Mouse (Mus musculus): Measurements from ENCODE around the gene Ube2s. TPM values are rescaled to one million over a fixed set of nuclear protein-coding genes. Genes with fewer than 3 reads are reported as not detected.
A peak's percentile ranks its signal among the peaks of the same experiment; 100 is the strongest.

Ube2s gene
- total and polyA plus RNA-seq, 3 experiments: 341 to 740 TPM; not detected in 1

GRCm38 (mm10) chr7:4782130-4782529 lies 30.3 kb downstream of the Ube2s start:
- H3K4me1 ChIP-seq (ENCODE audit: control insufficient read depth in 1 of 2, insufficient read depth in 2 of 2, low read length in 2 of 2): peaks cover 0 to 10% of the 10 kb centered on the region in 2 experiments; a peak in 2 of 4 replicates

GRCm38 (mm10) chr7:4779921-4780320 lies 32.5 kb downstream of the Ube2s start:
- Histone ChIP-seq H3K9me3 (replicated peaks; ENCODE audit: insufficient read depth, low read length) (no peaks in the 10 kb centered on the region), H3K4me3 (ENCODE audit: control insufficient read depth in 1 of 2, insufficient read depth in 1 of 2, low read depth in 2 of 2, low read length in 2 of 2) (no peak overlapping the region), H3K9ac (ENCODE audit: control insufficient read depth, low read depth, low read length, poor library complexity, severe bottlenecking) (no peak overlapping the region), H3K79me2 (ENCODE audit: control insufficient read depth, insufficient read depth, low read length, poor library complexity) (no peaks in the 10 kb centered on the region), H3K36me3 (ENCODE audit: control insufficient read depth in 1 of 2, insufficient read depth in 2 of 2, low read length in 2 of 2) (no peaks in the 10 kb centered on the region; a peak in 1 of 4 replicates), H3K4me1 (ENCODE audit: control insufficient read depth in 1 of 2, insufficient read depth in 2 of 2, low read length in 2 of 2) (peaks cover 0 to 12% of the 10 kb centered on the region in 2 experiments; a peak in 1 of 4 replicates), H3K27ac (ENCODE audit: control insufficient read depth, low read depth, low read length) (no peak overlapping the region), H3K27me3 (ENCODE audit: control insufficient read depth in 1 of 2, insufficient read depth in 2 of 2, low read length in 2 of 2) (peaks cover 3 to 11% of the 10 kb centered on the region in 2 experiments; a peak in 3 of 4 replicates)
- DNase-seq (ENCODE audit: low read depth, low spot score): peak; percentile 31
- TF ChIP-seq SIN3A (IDR thresholded peaks at IDR 0.05; ENCODE audit: low read length) (no peak), GATA1 (IDR thresholded peaks at IDR 0.05; ENCODE audit: low read depth, low read length) (no peak), USF1 (IDR thresholded peaks at IDR 0.05; ENCODE audit: low read depth, low read length) (no peak), EP300 (IDR thresholded peaks at IDR 0.05; ENCODE audit: low read depth in 1 of 2, low read length in 2 of 2) (no peak), CHD2 (IDR thresholded peaks at IDR 0.05; ENCODE audit: low read length) (no peak), ZMIZ1 (IDR thresholded peaks at IDR 0.05; ENCODE audit: low read depth, low read length) (no peak), MAFK (IDR thresholded peaks at IDR 0.05; ENCODE audit: borderline replicate concordance, low read depth, low read length) (no peak), USF2 (IDR thresholded peaks at IDR 0.05; ENCODE audit: borderline replicate concordance in 1 of 2, insufficient read depth in 1 of 2, low read depth in 1 of 2, low read length in 2 of 2) (no peak), MYC (IDR thresholded peaks at IDR 0.05; ENCODE audit: low read depth, low read length) (no peak), TAL1 (IDR thresholded peaks at IDR 0.05; ENCODE audit: low read length) (no peak), NRF1 (IDR thresholded peaks at IDR 0.05; ENCODE audit: insufficient read depth, low read depth, low read length, poor library complexity, severe bottlenecking) (no peak), ZC3H11A (IDR thresholded peaks at IDR 0.05; ENCODE audit: low read depth, low read length) (no peak), RCOR1 (IDR thresholded peaks at IDR 0.05; ENCODE audit: low read depth, low read length) (no peak), MAX (IDR thresholded peaks at IDR 0.05; ENCODE audit: low read length) (no peak)

More at GRCm38 (mm10) chr7:4782130-4782529, 30.3 kb downstream of the Ube2s start:
- Histone ChIP-seq H3K4me3 (ENCODE audit: control insufficient read depth in 1 of 2, insufficient read depth in 1 of 2, low read depth in 2 of 2, low read length in 2 of 2) (no peak overlapping the region), H3K79me2 (ENCODE audit: control insufficient read depth, insufficient read depth, low read length, poor library complexity) (peaks cover 4% of the 10 kb centered on the region), H3K9me3 (replicated peaks; ENCODE audit: insufficient read depth, low read length) (no peaks in the 10 kb centered on the region), H3K36me3 (ENCODE audit: control insufficient read depth in 1 of 2, insufficient read depth in 2 of 2, low read length in 2 of 2) (peaks cover 0 to 7% of the 10 kb centered on the region in 2 experiments; a peak in 3 of 4 replicates), H3K27me3 (ENCODE audit: control insufficient read depth in 1 of 2, insufficient read depth in 2 of 2, low read length in 2 of 2) (peaks cover 0 to 1% of the 10 kb centered on the region in 2 experiments; a peak in 2 of 4 replicates), H3K9ac (ENCODE audit: control insufficient read depth, low read depth, low read length, poor library complexity, severe bottlenecking) (no peak overlapping the region), H3K27ac (ENCODE audit: control insufficient read depth, low read depth, low read length) (no peak overlapping the region)
- DNase-seq (ENCODE audit: low read depth, low spot score): peak; percentile 28
- TF ChIP-seq CTCF (IDR thresholded peaks at IDR 0.05 in 2 of 3, conservative IDR thresholded peaks at IDR 0.05 in 1 of 3; ENCODE audit: control insufficient read depth in 1 of 3, insufficient read depth in 1 of 3, low read depth in 2 of 3, low read length in 3 of 3, poor library complexity in 1 of 3, severe bottlenecking in 1 of 3): no peak
- TF ChIP-seq KAT2A (conservative IDR thresholded peaks at IDR 0.05; ENCODE audit: low read depth, low read length): no peak
- no peak for TF ChIP-seq ZKSCAN1 (IDR thresholded peaks at IDR 0.05; ENCODE audit: low read depth, low read length)
- TF ChIP-seq GATA1 (IDR thresholded peaks at IDR 0.05; ENCODE audit: low read depth, low read length): no peak
- no peak for TF ChIP-seq USF2 (IDR thresholded peaks at IDR 0.05; ENCODE audit: borderline replicate concordance in 1 of 2, insufficient read depth in 1 of 2, low read depth in 1 of 2, low read length in 2 of 2)
- no peak for TF ChIP-seq CHD2 (IDR thresholded peaks at IDR 0.05; ENCODE audit: low read length)
- TF ChIP-seq ELF1 (IDR thresholded peaks at IDR 0.05; ENCODE audit: low read depth, low read length): no peak
- TF ChIP-seq TAL1 (IDR thresholded peaks at IDR 0.05; ENCODE audit: low read length): no peak
- no peak for TF ChIP-seq POLR2A (IDR thresholded peaks at IDR 0.05; ENCODE audit: control insufficient read depth in 1 of 2, insufficient read depth in 1 of 2, low read depth in 1 of 2, low read length in 2 of 2, poor library complexity in 1 of 2)
- TF ChIP-seq ZC3H11A (IDR thresholded peaks at IDR 0.05; ENCODE audit: low read depth, low read length): no peak
- no peak for TF ChIP-seq USF1 (IDR thresholded peaks at IDR 0.05; ENCODE audit: low read depth, low read length)
- no peak for TF ChIP-seq MEF2A (IDR thresholded peaks at IDR 0.05; ENCODE audit: extremely low read depth, insufficient replicate concordance, low read depth, low read length, poor library complexity, severe bottlenecking)
- TF ChIP-seq MYB (IDR thresholded peaks at IDR 0.05; ENCODE audit: low read depth, low read length): no peak
- no peak for TF ChIP-seq SMC3 (IDR thresholded peaks at IDR 0.05; ENCODE audit: low read depth, low read length)

Measured in MEL (cell line).